Mouse (Mus musculus) kidney, embryonic 15.5 days (tissue): Measurements from ENCODE around the gene Foxp4. TPM values are rescaled to one million over a fixed set of nuclear protein-coding genes. Genes with fewer than 3 reads are reported as not detected.

Experiments
- ATAC-seq: fragments of 200-750 bp; cut with Nextera tagmentation; replicated peaks from 2 replicates; pipeline ENCODE4 v1.8.0; 2017; ENCODE audit warnings: moderate TSS enrichment; ENCODE audit not compliant: low FRiP score
- H3K27ac ChIP-seq: fragments of 300-500 bp; sonication (generic); 2 replicates; pipeline ENCODE4 v1.5.1; 2015; ENCODE audit warnings: mild to moderate bottlenecking, inconsistent platforms
- H3K27me3 ChIP-seq: fragments of 300-500 bp; sonication (generic); 2 replicates; pipeline ENCODE4 v1.6.1; 2015; ENCODE audit warnings: inconsistent platforms
- H3K36me3 ChIP-seq: fragments of 300-500 bp; sonication (generic); 2 replicates; pipeline ENCODE4 v1.6.1; 2015; ENCODE audit warnings: inconsistent platforms
- H3K4me1 ChIP-seq: fragments of 300-500 bp; sonication (generic); 2 replicates; pipeline ENCODE4 v1.6.1; 2015; ENCODE audit warnings: inconsistent platforms
- H3K4me2 ChIP-seq: fragments of 300-500 bp; sonication (generic); 2 replicates; pipeline ENCODE4 v1.6.1; 2015; ENCODE audit warnings: moderate library complexity, mild to moderate bottlenecking, inconsistent platforms
- H3K4me3 ChIP-seq: fragments of 300-500 bp; sonication (generic); replicated peaks from 2 replicates; pipeline ENCODE4 v1.5.1; 2015; ENCODE audit warnings: mild to moderate bottlenecking, inconsistent platforms
- H3K9ac ChIP-seq: fragments of 300-500 bp; sonication (generic); 2 replicates; pipeline ENCODE4 v1.6.1; 2015; ENCODE audit warnings: mild to moderate bottlenecking, inconsistent platforms
- H3K9me3 ChIP-seq: fragments of 300-500 bp; sonication (generic); replicated peaks from 2 replicates; pipeline ENCODE4 v1.6.1; 2016; ENCODE audit warnings: inconsistent platforms
- WGBS: fragments of 180-500 bp; shearing (Covaris S2); methylation state at CpG from one replicate; pipeline ENCODE4 v1.1.7; 2015; ENCODE audit warnings: mixed read lengths; 5-methylcytosine and 5-hydroxymethylcytosine counted together
- polyA plus RNA-seq: library from polyadenylated mRNA; unstranded; fragments of >200 nt; fragmentation: Nextera tagmentation; extraction: Ambion mirVana; gene quantifications from 2 replicates; pipeline ENCODE4 v1.2.1, GENCODE M21; 2015

Gene Foxp4
- polyA plus RNA-seq, 1 experiment from 2014 or later: 13.7 TPM

- H3K36me3 ChIP-seq: peaks cover 5% of the 10 kb centered on the region; the same call in 1 of the 2 replicates
- H3K9me3 ChIP-seq: no peaks in the 10 kb centered on the region
- peaks cover 61% of the 10 kb centered on the region for H3K4me1 ChIP-seq
- H3K9ac ChIP-seq: peak overlapping the region; percentile 36; the same call in 1 of the 2 replicates
- no peaks in the 10 kb centered on the region; the same call in 1 of the 2 replicates for H3K27me3 ChIP-seq
- H3K4me2 ChIP-seq: peak overlapping the region; percentile 66
- peak overlapping the region; percentile 38 for H3K4me3 ChIP-seq
- no peak overlapping the region for H3K27ac ChIP-seq
- peak; percentile 47; the same call in 1 of the 2 replicates for ATAC-seq
- 16% methylated on average over 51 of the region's 51 CpGs for WGBS
Observed at GRCm38 (mm10) chr17:47909091-47910001, 15.1 kb downstream of the Foxp4 start.

- H3K27me3 ChIP-seq: no peaks in the 10 kb centered on the region; the same call in 1 of the 2 replicates
- H3K9ac ChIP-seq: no peak overlapping the region
- H3K9me3 ChIP-seq: no peaks in the 10 kb centered on the region
- no peak for ATAC-seq
- H3K36me3 ChIP-seq: peaks cover 13% of the 10 kb centered on the region
- 88% methylated on average over 2 of the region's 2 CpGs for WGBS
- H3K27ac ChIP-seq: no peak overlapping the region
- H3K4me3 ChIP-seq: no peak overlapping the region
- no peak overlapping the region for H3K4me2 ChIP-seq
- H3K4me1 ChIP-seq: peaks cover 63% of the 10 kb centered on the region
Observed at GRCm38 (mm10) chr17:47908079-47908478, 16.4 kb downstream of the Foxp4 start.

DNA sequence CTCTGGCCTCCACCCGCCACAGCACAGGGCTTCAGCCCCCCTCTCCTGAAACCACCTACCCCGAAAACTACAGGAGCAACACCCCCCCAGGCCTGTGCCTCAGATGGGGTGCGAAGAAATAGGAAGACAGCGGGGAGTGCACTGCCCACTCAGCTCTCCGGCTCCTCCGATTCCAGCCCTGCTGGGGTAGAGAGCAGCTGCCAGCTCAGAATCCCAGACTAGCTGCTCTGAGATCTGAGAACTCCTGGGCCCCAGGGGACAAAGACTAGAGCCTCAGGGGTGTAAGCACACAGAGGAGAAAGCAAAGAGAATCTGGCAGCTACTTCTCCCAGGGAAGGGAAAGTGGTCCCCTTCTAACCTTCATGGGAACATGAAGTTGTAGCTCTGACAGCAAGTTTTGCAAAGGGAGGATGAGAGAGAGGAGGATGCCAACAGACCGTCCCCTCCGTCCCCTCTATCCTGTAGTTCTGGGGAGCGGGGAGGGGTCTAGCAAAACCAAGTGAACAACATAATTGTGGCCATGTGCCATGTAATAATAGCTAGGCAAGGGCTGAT lies 17.0 kb downstream of the Foxp4 start:
- no peak overlapping the region for H3K4me3 ChIP-seq
- H3K9me3 ChIP-seq: no peaks in the 10 kb centered on the region
- no peak for ATAC-seq
- 62% methylated on average over 9 of the region's 9 CpGs for WGBS
- peaks cover 63% of the 10 kb centered on the region for H3K4me1 ChIP-seq
- H3K27ac ChIP-seq: no peak overlapping the region
- H3K27me3 ChIP-seq: no peaks in the 10 kb centered on the region; the same call in 1 of the 2 replicates
- peaks cover 16% of the 10 kb centered on the region for H3K36me3 ChIP-seq
- H3K4me2 ChIP-seq: no peak overlapping the region
- H3K9ac ChIP-seq: no peak overlapping the region

DNA sequence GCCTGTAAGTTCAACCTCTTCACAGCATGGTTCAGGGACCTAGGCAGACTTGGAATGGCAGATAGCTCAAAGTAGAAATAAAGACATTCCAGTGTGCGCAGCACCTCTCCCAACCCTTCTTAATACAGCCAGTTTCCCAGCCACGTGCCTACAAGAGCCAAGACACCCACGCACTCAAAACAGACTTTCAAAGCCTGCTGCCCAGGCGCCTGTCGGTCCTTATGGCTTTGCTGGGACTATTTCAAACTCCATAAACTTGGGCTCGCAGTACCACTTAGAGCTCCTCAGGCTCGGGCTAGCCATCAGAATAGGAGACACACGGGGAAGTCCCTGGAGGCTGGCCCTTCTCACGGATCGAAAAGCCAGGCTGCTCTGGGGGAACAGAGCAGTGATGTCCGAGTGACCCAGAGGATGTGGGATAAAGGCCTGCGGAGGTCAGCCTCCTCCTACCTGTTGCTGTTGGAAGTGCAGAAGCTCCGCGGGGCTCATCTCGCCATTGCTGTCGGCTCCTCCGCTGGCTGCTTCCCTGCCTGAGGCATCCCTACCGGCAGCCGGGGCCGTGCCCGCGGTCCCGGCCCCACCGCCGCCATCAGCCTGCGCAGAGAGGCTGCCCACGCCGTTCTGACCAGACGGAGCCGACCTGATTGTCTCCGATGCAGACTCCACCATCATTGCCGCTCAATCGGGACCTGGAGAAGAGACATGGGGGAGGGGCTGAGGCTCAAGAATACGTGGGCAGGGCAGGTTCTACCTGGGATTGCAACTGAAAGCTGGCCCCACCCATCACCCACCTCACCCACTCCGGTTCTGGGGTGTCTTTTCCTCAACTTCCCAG lies 20.4 kb downstream of the Foxp4 start:
- Histone ChIP-seq H3K36me3 (peaks cover 39% of the 10 kb centered on the region), H3K4me2 (peak overlapping the region; percentile 44)
- ATAC-seq: no peak

DNA sequence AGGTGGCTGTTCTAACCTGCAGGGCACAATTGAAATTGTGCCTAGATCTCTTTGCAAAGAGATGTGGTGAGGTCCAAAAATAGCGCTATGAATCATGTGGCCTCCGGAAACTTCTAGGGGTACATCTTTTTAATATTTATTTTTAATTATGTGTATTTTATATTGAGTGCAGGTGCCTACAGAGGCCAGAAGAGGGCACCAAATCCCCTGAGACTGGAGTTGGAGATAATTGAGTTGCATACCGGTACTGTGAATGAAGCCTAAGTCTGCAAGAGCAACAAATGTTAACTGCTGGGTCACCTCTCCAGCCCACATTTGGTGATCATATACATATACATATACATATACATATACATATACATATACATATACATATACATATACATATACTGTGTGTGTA lies 22.7 kb downstream of the Foxp4 start:
- no peak for ATAC-seq
- WGBS: 78% methylated on average over 3 of the region's 3 CpGs
- Histone ChIP-seq H3K4me1 (peaks cover 51% of the 10 kb centered on the region), H3K9me3 (no peaks in the 10 kb centered on the region), H3K27ac (no peak overlapping the region), H3K4me2 (no peak overlapping the region), H3K36me3 (peaks cover 39% of the 10 kb centered on the region), H3K27me3 (no peaks in the 10 kb centered on the region), H3K4me3 (no peak overlapping the region), H3K9ac (no peak overlapping the region)

More for the DNA sequence above, 20.4 kb downstream of the Foxp4 start:
- no peaks in the 10 kb centered on the region for H3K27me3 ChIP-seq
- peaks cover 52% of the 10 kb centered on the region for H3K4me1 ChIP-seq
- no peak overlapping the region for H3K9ac ChIP-seq
- H3K4me3 ChIP-seq: no peak overlapping the region
- H3K27ac ChIP-seq: no peak overlapping the region
- 25% methylated on average over 35 of the region's 35 CpGs for WGBS
- no peaks in the 10 kb centered on the region for H3K9me3 ChIP-seq

DNA sequence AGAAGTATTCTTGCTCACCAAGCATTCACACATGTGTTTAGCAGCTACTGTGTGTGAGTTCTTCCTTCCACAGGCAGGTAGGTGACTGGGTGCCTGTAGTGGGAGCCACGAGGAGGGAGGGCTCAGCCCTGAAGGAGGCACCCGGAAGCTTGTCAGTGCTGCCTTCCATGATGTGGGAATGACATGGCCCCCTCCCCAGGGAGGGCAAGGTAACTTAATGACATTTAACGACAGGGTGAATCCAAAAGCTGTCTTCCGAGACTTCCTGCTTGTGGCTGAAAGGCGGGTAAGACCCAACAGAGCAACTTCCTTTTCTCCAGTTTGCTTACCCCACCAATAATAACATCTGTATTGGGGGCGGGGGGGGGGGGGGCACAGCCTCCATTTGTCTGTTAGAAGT lies 23.7 kb downstream of the Foxp4 start:
- H3K9ac ChIP-seq: no peak overlapping the region
- H3K27ac ChIP-seq: no peak overlapping the region
- no peaks in the 10 kb centered on the region for H3K27me3 ChIP-seq
- H3K4me1 ChIP-seq: peaks cover 45% of the 10 kb centered on the region
- H3K36me3 ChIP-seq: peaks cover 39% of the 10 kb centered on the region
- WGBS: 39% methylated on average over 6 of the region's 6 CpGs
- ATAC-seq: no peak
- no peaks in the 10 kb centered on the region for H3K9me3 ChIP-seq
- H3K4me2 ChIP-seq: no peak overlapping the region
- no peak overlapping the region for H3K4me3 ChIP-seq

- H3K36me3 ChIP-seq: peaks cover 44% of the 10 kb centered on the region
- H3K9ac ChIP-seq: no peak overlapping the region
- H3K9me3 ChIP-seq: no peaks in the 10 kb centered on the region
- 37% methylated on average over 4 of the region's 4 CpGs for WGBS
- H3K4me2 ChIP-seq: no peak overlapping the region
- H3K4me3 ChIP-seq: no peak overlapping the region
- peaks cover 37% of the 10 kb centered on the region for H3K4me1 ChIP-seq
- peak overlapping the region; percentile 80 for H3K27ac ChIP-seq
- ATAC-seq: no peak
- no peaks in the 10 kb centered on the region for H3K27me3 ChIP-seq
Observed at GRCm38 (mm10) chr17:47899156-47899555, 25.3 kb downstream of the Foxp4 start.

DNA sequence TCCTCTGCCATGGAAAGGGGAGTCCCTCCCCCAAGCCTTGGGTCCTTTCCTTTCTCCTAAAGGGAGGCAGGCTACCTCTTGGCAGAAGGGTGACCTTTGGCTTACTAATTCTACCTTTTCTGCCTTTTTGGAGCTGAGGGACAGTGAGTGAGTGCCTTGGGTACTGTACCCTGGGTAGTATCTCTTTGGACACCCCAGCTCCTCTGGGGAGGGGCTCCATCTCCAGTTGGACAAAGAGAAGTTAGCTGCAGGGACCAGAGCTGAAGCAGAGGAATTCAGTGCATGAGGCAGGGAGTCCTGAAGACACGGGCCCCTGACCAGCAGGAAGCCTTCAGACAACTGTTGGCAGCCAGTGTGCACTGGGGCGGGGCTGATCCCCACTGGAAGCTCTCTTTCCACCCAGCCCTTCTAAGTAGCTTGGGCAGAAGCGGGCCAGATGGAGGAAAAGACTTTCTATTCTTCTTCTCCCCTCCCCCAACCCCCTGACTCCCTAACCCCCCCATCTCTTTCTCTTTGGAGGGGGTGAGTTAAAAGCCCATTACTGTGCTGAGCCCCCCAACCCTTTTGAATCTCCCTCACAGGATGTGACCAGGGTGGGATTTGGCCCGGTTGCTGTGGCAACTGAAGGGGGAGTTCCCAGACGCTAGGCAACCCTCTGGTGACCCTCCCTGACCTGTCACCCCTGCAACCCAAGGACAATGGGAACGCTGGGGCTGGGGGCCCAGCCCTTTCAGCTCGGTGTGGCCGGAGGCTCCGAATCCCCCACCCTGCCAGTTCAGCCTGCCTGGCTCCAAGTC lies 26.3 kb downstream of the Foxp4 start:
- H3K9ac ChIP-seq: 0 out of 2 replicates have a peak overlapping the region, but pooled peaks have one; percentile 14
- peak overlapping the region; percentile 80 for H3K27ac ChIP-seq
- H3K4me1 ChIP-seq: peaks cover 34% of the 10 kb centered on the region
- peak; percentile 94 for ATAC-seq
- H3K36me3 ChIP-seq: peaks cover 41% of the 10 kb centered on the region
- WGBS: 1% methylated on average over 9 of the region's 9 CpGs
- no peaks in the 10 kb centered on the region for H3K27me3 ChIP-seq
- no peak overlapping the region; the same call in 1 of the 2 replicates for H3K4me3 ChIP-seq
- peak overlapping the region; percentile 42 for H3K4me2 ChIP-seq
- no peaks in the 10 kb centered on the region for H3K9me3 ChIP-seq

- H3K4me3 ChIP-seq: no peak overlapping the region
- no peaks in the 10 kb centered on the region for H3K9me3 ChIP-seq
- ATAC-seq: no peak
- no peak overlapping the region for H3K4me2 ChIP-seq
- H3K9ac ChIP-seq: no peak overlapping the region
- no peaks in the 10 kb centered on the region for H3K27me3 ChIP-seq
- no peak overlapping the region for H3K27ac ChIP-seq
- WGBS: 70% methylated on average over 7 of the region's 7 CpGs
- H3K36me3 ChIP-seq: peaks cover 24% of the 10 kb centered on the region
- peaks cover 47% of the 10 kb centered on the region for H3K4me1 ChIP-seq
Observed at GRCm38 (mm10) chr17:47889727-47890126, 34.7 kb downstream of the Foxp4 start.

GRCm38 (mm10) chr17:47889267-47889666 lies 35.2 kb downstream of the Foxp4 start:
- H3K9ac ChIP-seq: no peak overlapping the region
- 76% methylated on average over 19 of the region's 19 CpGs for WGBS
- H3K4me1 ChIP-seq: peaks cover 47% of the 10 kb centered on the region
- no peaks in the 10 kb centered on the region for H3K9me3 ChIP-seq
- H3K36me3 ChIP-seq: peaks cover 23% of the 10 kb centered on the region
- no peak overlapping the region for H3K27ac ChIP-seq
- no peak overlapping the region for H3K4me2 ChIP-seq
- no peak overlapping the region for H3K4me3 ChIP-seq
- no peaks in the 10 kb centered on the region for H3K27me3 ChIP-seq
- ATAC-seq: no peak

DNA sequence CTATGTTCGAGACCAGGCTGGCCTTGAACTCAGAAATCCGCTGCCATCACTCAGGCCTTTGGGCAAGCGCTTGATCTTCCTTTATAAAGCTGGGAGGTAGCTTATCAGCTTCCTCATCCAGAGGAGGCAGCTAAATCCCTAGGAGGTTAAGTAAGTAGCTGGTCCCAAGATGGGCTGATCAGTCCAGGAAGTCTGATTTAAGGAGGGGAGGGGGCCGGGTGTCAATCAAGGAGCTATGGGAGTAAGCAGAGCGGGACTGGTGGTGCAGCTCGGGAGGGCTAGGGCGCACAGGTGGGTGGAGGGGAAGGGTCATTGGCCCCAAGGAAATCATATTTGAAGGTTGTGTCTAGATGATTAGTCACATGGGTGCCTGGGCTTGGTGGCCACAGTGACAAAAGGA lies 35.8 kb downstream of the Foxp4 start:
- no peak overlapping the region for H3K27ac ChIP-seq
- H3K4me2 ChIP-seq: no peak overlapping the region
- H3K9ac ChIP-seq: no peak overlapping the region
- no peaks in the 10 kb centered on the region for H3K27me3 ChIP-seq
- peaks cover 23% of the 10 kb centered on the region for H3K36me3 ChIP-seq
- no peak overlapping the region for H3K4me3 ChIP-seq
- WGBS: 68% methylated on average over 7 of the region's 7 CpGs
- no peak for ATAC-seq
- no peaks in the 10 kb centered on the region for H3K9me3 ChIP-seq
- peaks cover 47% of the 10 kb centered on the region for H3K4me1 ChIP-seq
